Mouse (Mus musculus): ENCODE data around the gene Naa60.

Gene Naa60

GRCm38 (mm10) chr16:3891621-3892295, 19.6 kb downstream of the Naa60 start:
- no peak for DNase-seq

GRCm38 (mm10) chr16:3893739-3894138, 21.6 kb downstream of the Naa60 start:
- DNase-seq, result no peak

- DNase-seq, result no peak
Observed at GRCm38 (mm10) chr16:3895173-3895792, 23.1 kb downstream of the Naa60 start.

GRCm38 (mm10) chr16:3896046-3896445, 23.9 kb downstream of the Naa60 start:
- no peak for DNase-seq

- no peak for DNase-seq
Observed at GRCm38 (mm10) chr16:3896553-3896952, 24.4 kb downstream of the Naa60 start.

GRCm38 (mm10) chr16:3907471-3907870, 35.3 kb downstream of the Naa60 start:
- no peak for DNase-seq

- peak; percentile 96 for DNase-seq
Observed at GRCm38 (mm10) chr16:3908537-3909111, 36.4 kb downstream of the Naa60 start, which contains the start of the genes 1700037C18Rik and Cluap1. Gene 1700037C18Rik (minus strand): TSS chr16:3908689. Gene Cluap1 (plus strand): TSS chr16:3908801.

GRCm38 (mm10) chr16:3909118-3909517, 36.9 kb downstream of the Naa60 start:
- DNase-seq, result no peak

- DNase-seq, result no peak
Observed at GRCm38 (mm10) chr16:3920756-3921155, 48.6 kb downstream of the Naa60 start.

- no peak for DNase-seq
Observed at GRCm38 (mm10) chr16:3923515-3923914, 51.3 kb downstream of the Naa60 start.

GRCm38 (mm10) chr16:3923966-3924365, 51.8 kb downstream of the Naa60 start:
- no peak for DNase-seq

GRCm38 (mm10) chr16:3928582-3928981, 56.4 kb downstream of the Naa60 start:
- DNase-seq, result no peak

GRCm38 (mm10) chr16:3929151-3929550, 57.0 kb downstream of the Naa60 start:
- no peak for DNase-seq

- no peak for DNase-seq
Observed at GRCm38 (mm10) chr16:3933536-3933935, 61.4 kb downstream of the Naa60 start.

GRCm38 (mm10) chr16:3934091-3934490, 61.9 kb downstream of the Naa60 start:
- DNase-seq, result no peak

- no peak for DNase-seq
Observed at GRCm38 (mm10) chr16:3934701-3935100, 62.5 kb downstream of the Naa60 start.

GRCm38 (mm10) chr16:3951141-3951540, 79.0 kb downstream of the Naa60 start:
- no peak for DNase-seq
